Mouse (Mus musculus) small intestine, adult 2 months (tissue): ENCODE results near the gene Cdk5r1. TPM values are rescaled to one million over a fixed set of nuclear protein-coding genes. Genes with fewer than 3 reads are reported as not detected.

Experiments
- H3K27ac ChIP-seq: fragments of 200-500 bp; 2 replicates; pipeline ENCODE4 v1.5.1; 2012; ENCODE audit warnings: low read depth, low read length, control low read depth, inconsistent platforms; ENCODE audit not compliant: insufficient read depth
- H3K27me3 ChIP-seq: fragments of 200-500 bp; 2 replicates; pipeline ENCODE4 v1.6.1; 2012; ENCODE audit warnings: mild to moderate bottlenecking, moderate library complexity, low read length, inconsistent platforms; ENCODE audit not compliant: control insufficient read depth, insufficient read depth
- H3K36me3 ChIP-seq: fragments of 200-500 bp; 2 replicates; pipeline ENCODE4 v1.6.1; 2012; ENCODE audit warnings: mild to moderate bottlenecking, low read length, control low read depth, inconsistent platforms; ENCODE audit not compliant: control insufficient read depth, insufficient read depth
- H3K4me1 ChIP-seq: fragments of 200-500 bp; 2 replicates; pipeline ENCODE4 v1.6.1; 2012; ENCODE audit warnings: low read length, inconsistent platforms, mixed read lengths; ENCODE audit not compliant: control insufficient read depth, insufficient read depth, insufficient read length
- H3K4me3 ChIP-seq: fragments of 200-500 bp; 2 replicates; pipeline ENCODE4 v1.5.1; 2012; ENCODE audit warnings: low read depth, mild to moderate bottlenecking, control low read depth, inconsistent platforms, low read length, moderate library complexity
- CTCF ChIP-seq: fragments of 200-500 bp; IDR thresholded peaks from 2 replicates; pipeline ENCODE4 v1.5.1; 2012; ENCODE audit warnings: low read depth, mild to moderate bottlenecking, control low read depth, inconsistent platforms, low read length, moderate library complexity, mixed read lengths; ENCODE audit not compliant: insufficient replicate concordance, insufficient read length; ENCODE audit errors: extremely low read depth
- POLR2A ChIP-seq: fragments of 200-500 bp; IDR thresholded peaks from 2 replicates; pipeline ENCODE4 v1.6.1; 2012; ENCODE audit warnings: low read depth, mild to moderate bottlenecking, control low read depth, inconsistent platforms, low read length, moderate library complexity
- WGBS: fragments of 180-500 bp; shearing (Covaris S2); methylation state at CpG from one replicate; pipeline ENCODE4 v1.1.7; 2018; 5-methylcytosine and 5-hydroxymethylcytosine counted together
- polyA plus RNA-seq: library from polyadenylated mRNA; depleted of rRNA; stranded (reverse); fragments of >200 nt; gene quantifications from 2 replicates; pipeline ENCODE4 v1.2.3, GENCODE M21; 2012; rRNA removed

The Cdk5r1 gene
- polyA plus RNA-seq, 1 experiment: 0.51 TPM

- Histone ChIP-seq H3K27me3 (no peaks in the 10 kb centered on the region), H3K4me1 (no peaks in the 10 kb centered on the region), H3K36me3 (peaks cover 22% of the 10 kb centered on the region), H3K4me3 (no peak overlapping the region), H3K27ac (no peak overlapping the region)
- peak; percentile 34; the same call in 1 of the 2 replicates for TF ChIP-seq CTCF
- no peak for TF ChIP-seq POLR2A
Measured at GRCm38 (mm10) chr11:80527697-80528096, 50.9 kb downstream of the Cdk5r1 start.

DNA sequence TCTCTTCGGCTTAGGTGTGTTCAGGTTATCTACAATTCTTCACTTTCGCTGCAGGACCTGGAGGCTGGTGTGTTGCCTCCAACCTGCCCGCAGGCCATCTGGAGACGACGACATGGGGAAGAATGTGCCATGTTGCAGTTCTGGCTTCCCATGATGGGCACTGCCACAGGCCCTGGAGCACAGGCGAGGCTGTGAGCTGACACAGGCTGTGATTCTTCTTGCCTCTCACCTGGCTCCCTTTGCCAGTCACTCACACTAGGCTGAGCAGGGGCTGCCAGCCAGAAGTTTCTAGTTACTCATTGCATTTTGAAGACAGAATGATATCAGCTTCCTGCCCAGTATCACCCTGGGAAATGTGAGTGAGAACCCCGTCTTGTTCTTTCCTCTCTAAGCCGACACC, 52.3 kb downstream of the Cdk5r1 start:
- peaks cover 27% of the 10 kb centered on the region for H3K36me3 ChIP-seq
- H3K4me1 ChIP-seq: no peaks in the 10 kb centered on the region
- H3K27ac ChIP-seq: no peak overlapping the region
- TF ChIP-seq POLR2A: no peak
- no peak for TF ChIP-seq CTCF
- WGBS: 89% methylated on average over 8 of the region's 8 CpGs
- H3K27me3 ChIP-seq: no peaks in the 10 kb centered on the region
- no peak overlapping the region for H3K4me3 ChIP-seq

Other genes starting within 250 kb of the Cdk5r1 start
- 1.1 and 1.5 TPM in 2 replicates for gene Rhbdl3, start 176.1 kb upstream of the Cdk5r1 start, polyA plus RNA-seq
- 0.90 and 1.6 TPM in 2 replicates for gene 5730455P16Rik, start 99.0 kb upstream of the Cdk5r1 start, polyA plus RNA-seq
- 28.6 and 54.4 TPM in 2 replicates for gene Zfp207, start 93.7 kb upstream of the Cdk5r1 start, polyA plus RNA-seq
- gene Psmd11, start 48.4 kb upstream of the Cdk5r1 start, polyA plus RNA-seq: 13.1 and 24.9 TPM in 2 replicates